Mouse (Mus musculus) CH12.LX (cell line): ENCODE measurements around the gene H2-Eb1. TPM values are rescaled to one million over a fixed set of nuclear protein-coding genes. Genes with fewer than 3 reads are reported as not detected.

Experiments used
- DNase-seq: peaks from one replicate; pipeline ENCODE4 v3.0.0-alpha.2; 2013; ENCODE audit errors: extremely low read depth
- H3K27ac ChIP-seq: 2 replicates; pipeline ENCODE4 v1.5.1; 2012; ENCODE audit warnings: low read depth, mild to moderate bottlenecking, control low read depth, moderate library complexity; ENCODE audit not compliant: insufficient read depth
- H3K27me3 ChIP-seq: replicated peaks from 2 replicates; pipeline ENCODE3; 2012; ENCODE audit warnings: inconsistent platforms
- H3K36me3 ChIP-seq, 2 experiments: replicated peaks in 1 of 2; 2 replicates each; pipeline versions ENCODE3 to v1.6.1; 2012; ENCODE audit warnings: inconsistent platforms in 1 of 2, low read length in 1 of 2, mild to moderate bottlenecking in 1 of 2, mixed read lengths in 1 of 2, moderate library complexity in 1 of 2; ENCODE audit not compliant: control insufficient read depth in 1 of 2, insufficient read depth in 1 of 2
- H3K4me1 ChIP-seq, 2 experiments: 2 replicates each; pipeline ENCODE4 v1.6.1; 2012; ENCODE audit warnings: inconsistent platforms in 1 of 2, moderate library complexity in 1 of 2; ENCODE audit not compliant: insufficient read depth in 2 of 2, control insufficient read depth in 1 of 2
- H3K4me2 ChIP-seq: 2 replicates; pipeline ENCODE4 v1.6.1; 2012; ENCODE audit warnings: low read depth, mild to moderate bottlenecking, control low read depth; ENCODE audit not compliant: poor library complexity, insufficient read depth, severe bottlenecking
- H3K4me3 ChIP-seq, 3 experiments: fragments of 150-350 bp in 1 of 3; sonication (generic) in 1 of 3; replicated peaks in 1 of 3; 2 replicates each; pipeline versions ENCODE3 to v1.5.1; 2011 to 2012; ENCODE audit warnings: low read depth in 2 of 3, low read length in 2 of 3, mild to moderate bottlenecking in 2 of 3, moderate library complexity in 2 of 3, control low read depth in 1 of 3, improper control_type of control experiment in 1 of 3, inconsistent platforms in 1 of 3, mixed read lengths in 1 of 3; ENCODE audit not compliant: poor library complexity in 1 of 3
- H3K79me2 ChIP-seq: replicated peaks from 2 replicates; pipeline ENCODE4 v1.6.1; 2012; ENCODE audit warnings: mild to moderate bottlenecking, moderate library complexity; ENCODE audit not compliant: control insufficient read depth, poor library complexity, insufficient read depth, severe bottlenecking; ENCODE audit errors: extremely low read depth
- H3K9ac ChIP-seq: 2 replicates; pipeline ENCODE4 v1.6.1; 2012; ENCODE audit warnings: low read depth, mild to moderate bottlenecking, control low read depth, moderate library complexity; ENCODE audit not compliant: insufficient read depth
- H3K9me3 ChIP-seq: replicated peaks from 2 replicates; pipeline ENCODE3; 2012; ENCODE audit warnings: low read length, inconsistent platforms, mixed read lengths
- CHD1 ChIP-seq: IDR thresholded peaks from 2 replicates; pipeline ENCODE4 v1.6.1; 2012; ENCODE audit warnings: low read depth, low read length, improper control_type of control experiment, inconsistent platforms
- CHD2 ChIP-seq: IDR thresholded peaks from 2 replicates; pipeline ENCODE4 v1.6.1; 2011; ENCODE audit warnings: low read length, improper control_type of control experiment
- EP300 ChIP-seq: IDR thresholded peaks from 2 replicates; pipeline ENCODE4 v1.6.1; 2011; ENCODE audit warnings: low read length, improper control_type of control experiment
- ETS1 ChIP-seq: conservative IDR thresholded peaks from 2 replicates; pipeline ENCODE4 v1.6.1; 2012; ENCODE audit warnings: low read depth, mild to moderate bottlenecking, inconsistent platforms, low read length, improper control_type of control experiment, moderate library complexity
- GABPA ChIP-seq: IDR thresholded peaks from 2 replicates; pipeline ENCODE4 v1.6.1; 2012; ENCODE audit warnings: low read depth, low read length, improper control_type of control experiment, inconsistent platforms; ENCODE audit not compliant: insufficient replicate concordance
- HCFC1 ChIP-seq: IDR thresholded peaks from 2 replicates; pipeline ENCODE4 v1.6.1; 2012; ENCODE audit warnings: low read depth, mild to moderate bottlenecking, inconsistent platforms, low read length, improper control_type of control experiment
- IRF4 ChIP-seq: IDR thresholded peaks from 2 replicates; pipeline ENCODE4 v1.6.1; 2014; ENCODE audit warnings: low read depth, mild to moderate bottlenecking, inconsistent platforms, low read length, improper control_type of control experiment
- MAX ChIP-seq: IDR thresholded peaks from 2 replicates; pipeline ENCODE4 v1.6.1; 2011; ENCODE audit warnings: low read length, improper control_type of control experiment
- MAZ ChIP-seq: IDR thresholded peaks from 2 replicates; pipeline ENCODE4 v1.6.1; 2012; ENCODE audit warnings: low read depth, mild to moderate bottlenecking, inconsistent platforms, low read length, improper control_type of control experiment, moderate library complexity
- MEF2A ChIP-seq: IDR thresholded peaks from 2 replicates; pipeline ENCODE4 v1.6.1; 2014; ENCODE audit warnings: low read depth, mild to moderate bottlenecking, inconsistent platforms, low read length, improper control_type of control experiment, borderline replicate concordance
- MXI1 ChIP-seq: IDR thresholded peaks from 2 replicates; pipeline ENCODE4 v1.6.1; 2011; ENCODE audit warnings: mild to moderate bottlenecking, low read depth, low read length, improper control_type of control experiment
- MYC ChIP-seq: IDR thresholded peaks from 2 replicates; pipeline ENCODE4 v1.6.1; 2011; ENCODE audit warnings: low read depth, mild to moderate bottlenecking, improper control_type of control experiment, low read length
- NELFE ChIP-seq: IDR thresholded peaks from 2 replicates; pipeline ENCODE4 v1.6.1; 2011; ENCODE audit warnings: low read depth, low read length, improper control_type of control experiment
- NRF1 ChIP-seq: IDR thresholded peaks from 2 replicates; pipeline ENCODE4 v1.6.1; 2014; ENCODE audit warnings: low read depth, mild to moderate bottlenecking, inconsistent platforms, low read length, improper control_type of control experiment, moderate library complexity
- POLR2A ChIP-seq: IDR thresholded peaks from 2 replicates; pipeline ENCODE4 v1.6.1; 2011; ENCODE audit warnings: low read depth, mild to moderate bottlenecking, improper control_type of control experiment, low read length
- POLR2AphosphoS2 ChIP-seq: IDR thresholded peaks from 2 replicates; pipeline ENCODE4 v1.6.1; 2011; ENCODE audit warnings: low read depth, low read length, improper control_type of control experiment
- RAD21 ChIP-seq: IDR thresholded peaks from 2 replicates; pipeline ENCODE4 v1.6.1; 2011; ENCODE audit warnings: low read depth, mild to moderate bottlenecking, low read length, improper control_type of control experiment, moderate library complexity
- SIN3A ChIP-seq: IDR thresholded peaks from 2 replicates; pipeline ENCODE4 v1.6.1; 2012; ENCODE audit warnings: low read length, improper control_type of control experiment, inconsistent platforms
- TBP ChIP-seq: conservative IDR thresholded peaks from 2 replicates; pipeline ENCODE4 v1.6.1; 2011; ENCODE audit warnings: low read depth, low read length, improper control_type of control experiment
- TCF12 ChIP-seq: IDR thresholded peaks from 2 replicates; pipeline ENCODE4 v1.6.1; 2014; ENCODE audit warnings: low read depth, mild to moderate bottlenecking, inconsistent platforms, low read length, improper control_type of control experiment
- ZMIZ1 ChIP-seq: IDR thresholded peaks from 2 replicates; pipeline ENCODE4 v1.6.1; 2012; ENCODE audit warnings: low read depth, mild to moderate bottlenecking, inconsistent platforms, low read length, improper control_type of control experiment
- dilution Hi-C: fragments of 300-500 bp; cut with MboI; formaldehyde crosslinking; loops from 2 replicates; pipeline ENCODE4 v1.14.3; 2020; ENCODE audit warnings: low sequenced_read_pairs; ENCODE audit not compliant: extremely low pct_unique_long_range_greater_than_20kb, extremely low pct_ligation_motif_present
- in situ Hi-C: fragments of 300-500 bp; cut with MboI; formaldehyde crosslinking; loops from 3 replicates; pipeline ENCODE4 v1.14.3; 2019; ENCODE audit warnings: low sequenced_read_pairs, low pct_ligation_motif_present, low pct_unique_long_range_greater_than_20kb, mixed read lengths
- polyA plus RNA-seq: library from polyadenylated mRNA; unstranded; fragments of >175 nt; gene quantifications from 2 replicates; pipeline ENCODE4 v1.2.1, GENCODE M21; 2012; ENCODE audit warnings: low read depth; ENCODE audit not compliant: insufficient read length
- total RNA-seq, 2 experiments: library from RNA; depleted of rRNA; stranded (reverse); fragments of 300-350 nt in 1 of 2; fragments of >200 nt in 1 of 2; gene quantifications; 2 replicates each; pipeline ENCODE4 v1.2.3; 2012 to 2014

The H2-Eb1 gene
- total and polyA plus RNA-seq, 3 experiments: 511 to 898 (median 629) TPM

DNA sequence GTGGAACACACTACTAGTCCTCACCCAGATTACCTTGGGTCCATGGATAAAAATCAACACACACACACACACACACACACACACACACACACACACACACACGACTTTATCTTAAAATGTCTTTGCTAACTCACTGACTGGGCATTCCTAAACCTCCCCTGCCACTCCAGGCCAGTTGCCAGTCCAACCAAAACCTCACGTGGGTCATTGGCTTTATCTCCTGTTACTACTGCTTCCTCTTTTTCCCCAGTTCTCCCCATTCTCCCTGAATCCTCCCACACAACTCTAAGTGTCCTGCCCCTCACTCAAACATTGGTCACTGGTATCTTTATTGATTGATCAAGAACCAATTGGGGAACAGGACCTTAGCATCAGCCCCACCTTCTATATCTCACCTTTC lies 11.6 kb downstream of the H2-Eb1 start:
- TF ChIP-seq MAZ (no peak), CHD2 (no peak), HCFC1 (no peak), IRF4 (no peak), NELFE (no peak)
- Histone ChIP-seq H3K36me3 (peaks cover 32 to 49% of the 10 kb centered on the region in 2 experiments), H3K9ac (no peak overlapping the region), H3K27me3 (no peaks in the 10 kb centered on the region), H3K9me3 (no peaks in the 10 kb centered on the region), H3K27ac (no peak overlapping the region), H3K4me3 (no peak overlapping the region), H3K79me2 (no peaks in the 10 kb centered on the region), H3K4me2 (no peak overlapping the region), H3K4me1 (peaks cover 3 to 26% of the 10 kb centered on the region in 2 experiments; a peak in 3 of 4 replicates)
- dilution Hi-C loops (no loop called here), in situ Hi-C loops (no loop called here)
- no peak for DNase-seq

DNA sequence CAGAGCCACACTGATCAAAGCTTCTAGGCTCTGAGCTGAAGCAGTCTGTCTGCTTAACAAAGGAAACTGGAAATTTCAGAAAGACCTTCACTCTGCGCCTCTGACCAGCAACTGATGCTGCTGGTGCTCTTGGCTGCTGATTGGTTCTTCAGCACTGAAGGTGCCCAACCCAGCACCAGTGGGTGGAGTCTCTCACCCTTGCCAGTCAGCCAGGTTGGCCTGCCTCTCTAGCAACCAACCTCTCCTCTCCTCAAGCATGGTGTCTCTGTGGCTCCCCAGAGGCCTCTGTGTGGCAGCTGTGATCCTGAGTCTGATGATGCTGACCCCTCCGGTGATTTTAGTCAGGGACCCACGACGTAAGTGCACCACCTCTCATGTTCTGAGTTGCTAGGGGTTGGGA lies 19.8 kb downstream of the H2-Eb1 start, which contains the start of gene H2-Eb2:
Gene H2-Eb2 (plus strand): TSS at position 230 of the 400 bp plus-strand sequence.
- peak; percentile 93 for DNase-seq
- Histone ChIP-seq H3K79me2 (no peaks in the 10 kb centered on the region), H3K36me3 (peaks cover 0 to 2% of the 10 kb centered on the region in 2 experiments), H3K9ac (peak within 1 kb of the TSS; percentile 53), H3K4me3 (peak within 1 kb of the TSS; percentile 48 to 62 (median 52)), H3K27me3 (no peaks in the 10 kb centered on the region), H3K9me3 (no peaks in the 10 kb centered on the region), H3K4me2 (peak within 1 kb of the TSS; percentile 73), H3K4me1 (peaks cover 8 to 44% of the 10 kb centered on the region in 2 experiments), H3K27ac (peak within 1 kb of the TSS; percentile 36)
- in situ Hi-C loops: no loop called here
- peak; percentile 79; the same call in 1 of the 2 replicates for TF ChIP-seq MXI1
- TF ChIP-seq MYC: peak; percentile 68; the same call in 1 of the 2 replicates
- no peak for TF ChIP-seq POLR2AphosphoS2
- peak; percentile 97 for TF ChIP-seq CHD2
- peak; percentile 79 for TF ChIP-seq POLR2A
- TF ChIP-seq ETS1: peak; percentile 63; the same call in 1 of the 2 replicates
- TF ChIP-seq TCF12: peak; percentile 74
- no peak for TF ChIP-seq CHD1
- TF ChIP-seq ZMIZ1: peak; percentile 80
- peak; percentile 70 for TF ChIP-seq NELFE
- peak; percentile 65; the same call in 1 of the 2 replicates for TF ChIP-seq TBP
- 0 out of 2 replicates have a peak, but pooled peaks have one; percentile 3 for TF ChIP-seq IRF4
- peak; percentile 76; the same call in 1 of the 2 replicates for TF ChIP-seq SIN3A
- peak; percentile 57; the same call in 1 of the 2 replicates for TF ChIP-seq MAX
- no peak for TF ChIP-seq GABPA
- TF ChIP-seq EP300: no peak
- TF ChIP-seq RAD21: no peak
- TF ChIP-seq NRF1: no peak
- peak; percentile 34; the same call in 1 of the 2 replicates for TF ChIP-seq MEF2A
- dilution Hi-C loops: no loop called here
